In genomic region chr8:70315624-70316510, GRCm38 (mm10) we compare ENCODE assay signal across 8 mouse cellular contexts. TPM values are rescaled to one million over a fixed set of nuclear protein-coding genes. Genes with fewer than 3 reads are reported as not detected.
DNase-seq lines count a peak whose midpoint lies in the region; ATAC-seq and TF ChIP-seq lines count a peak whose summit lies in the region.

Cers1 (plus strand) TSS chr8:70315775.

- peak within 1 kb of the TSS; percentile 80 to 99 for H3K4me3 ChIP-seq in MEL (ENCODE audit: control insufficient read depth in 1 of 2, insufficient read depth in 1 of 2, low read depth in 2 of 2, low read length in 2 of 2)
- H3K4me3 ChIP-seq in forebrain, embryonic 15.5 days, result peak within 1 kb of the TSS; percentile 63
- H3K4me3 ChIP-seq in lung, postnatal 0 days (ENCODE audit: low read depth, low read length), result peak within 1 kb of the TSS; percentile 50

- H3K9me3 ChIP-seq in MEL (replicated peaks; ENCODE audit: insufficient read depth, low read length), result no peaks in the 10 kb centered on the region
- H3K9me3 ChIP-seq in forebrain, embryonic 15.5 days, result no peaks in the 10 kb centered on the region
- H3K9me3 ChIP-seq in lung, postnatal 0 days (ENCODE audit: low read length), result no peaks in the 10 kb centered on the region

- H3K9ac ChIP-seq in MEL (ENCODE audit: control insufficient read depth, low read depth, low read length, poor library complexity, severe bottlenecking), result peak within 1 kb of the TSS; percentile 81
- H3K9ac ChIP-seq in forebrain, embryonic 15.5 days (replicated peaks), result peak within 1 kb of the TSS; percentile 74
- H3K9ac ChIP-seq in lung, postnatal 0 days (replicated peaks; ENCODE audit: low read depth), result no peak within 1 kb of the TSS

- no peaks in the 10 kb centered on the region; a peak in 1 of 4 replicates for H3K36me3 ChIP-seq in MEL (ENCODE audit: control insufficient read depth in 1 of 2, insufficient read depth in 2 of 2, low read length in 2 of 2)
- H3K36me3 ChIP-seq in forebrain, embryonic 15.5 days, result peaks cover 32% of the 10 kb centered on the region
- H3K36me3 ChIP-seq in lung, postnatal 0 days (ENCODE audit: insufficient read depth, low read length), result peaks cover 14% of the 10 kb centered on the region

- WGBS in forebrain, embryonic 15.5 days, result 1% methylated on average over 66 of the region's 66 CpGs
- 2% methylated on average over 52 of the region's 66 CpGs for WGBS in lung, postnatal 0 days

- no peak for TF ChIP-seq CTCF in MEL (IDR thresholded peaks at IDR 0.05 in 2 of 3, conservative IDR thresholded peaks at IDR 0.05 in 1 of 3; ENCODE audit: control insufficient read depth in 1 of 3, insufficient read depth in 1 of 3, low read depth in 2 of 3, low read length in 3 of 3, poor library complexity in 1 of 3, severe bottlenecking in 1 of 3)
- no peak for TF ChIP-seq CTCF in lung, postnatal 0 days (IDR thresholded peaks at IDR 0.05)

- peak in 1 of 2 experiments; percentile 53; a peak in 1 of 4 replicates for TF ChIP-seq POLR2A in MEL (IDR thresholded peaks at IDR 0.05; ENCODE audit: control insufficient read depth in 1 of 2, insufficient read depth in 1 of 2, low read depth in 1 of 2, low read length in 2 of 2, poor library complexity in 1 of 2)

- H3K4me2 ChIP-seq in forebrain, embryonic 15.5 days (replicated peaks), result peak within 1 kb of the TSS; percentile 63
- H3K4me2 ChIP-seq in lung, postnatal 0 days (replicated peaks; ENCODE audit: low read depth, low read length), result peak within 1 kb of the TSS; percentile 79

- peaks cover 2 to 6% of the 10 kb centered on the region in 2 experiments; a peak in 3 of 4 replicates for H3K4me1 ChIP-seq in MEL (ENCODE audit: control insufficient read depth in 1 of 2, insufficient read depth in 2 of 2, low read length in 2 of 2)
- H3K4me1 ChIP-seq in forebrain, embryonic 15.5 days, result peaks cover 32% of the 10 kb centered on the region
- 0 out of 2 replicates have a peak, but pooled peaks cover 4% of the 10 kb centered on the region for H3K4me1 ChIP-seq in lung, postnatal 0 days (ENCODE audit: insufficient read depth, low read depth, low read length)

- DNase-seq in MEL (ENCODE audit: low read depth, low spot score), result peak; percentile 80
- DNase-seq in c-Kit-positive CD71-negative TER-119-negative erythroid progenitor cells, embryonic 14.5 days (ENCODE audit: low read depth), result peak; percentile 32
- DNase-seq in heart, postnatal 25 days (ENCODE audit: low spot score), result peak; percentile 33
- peak; percentile 73 to 77 for DNase-seq in layer of hippocampus, postnatal 25 days (ENCODE audit: extremely low spot score in 1 of 2, low spot score in 1 of 2)
- DNase-seq in lung, postnatal 0 days (ENCODE audit: low spot score), result peak; percentile 71
- DNase-seq in right cerebral cortex, postnatal 10 days (ENCODE audit: low spot score in 2 of 2), result peak; percentile 91 to 92
- DNase-seq in urinary bladder, adult 18-20 months (ENCODE audit: low spot score in 2 of 2), result no peak

- no peak for TF ChIP-seq EP300 in MEL (IDR thresholded peaks at IDR 0.05; ENCODE audit: low read depth in 1 of 2, low read length in 2 of 2)
- TF ChIP-seq EP300 in lung, postnatal 0 days (IDR thresholded peaks at IDR 0.05), result no peak

- H3K27me3 ChIP-seq in MEL (ENCODE audit: control insufficient read depth in 1 of 2, insufficient read depth in 2 of 2, low read length in 2 of 2), result no peaks in the 10 kb centered on the region
- H3K27me3 ChIP-seq in forebrain, embryonic 15.5 days, result no peaks in the 10 kb centered on the region
- H3K27me3 ChIP-seq in lung, postnatal 0 days (replicated peaks; ENCODE audit: insufficient read depth, low read length), result no peaks in the 10 kb centered on the region

- TF ChIP-seq RAD21 in MEL (IDR thresholded peaks at IDR 0.05; ENCODE audit: low read depth, low read length), result no peak

- peaks cover 1% of the 10 kb centered on the region; the same call in 1 of the 2 replicates for H3K79me2 ChIP-seq in MEL (ENCODE audit: control insufficient read depth, insufficient read depth, low read length, poor library complexity)

- peak; percentile 44 for ATAC-seq in forebrain, embryonic 15.5 days (replicated peaks)
- ATAC-seq in lung, postnatal 0 days, result peak; percentile 78

- H3K27ac ChIP-seq in MEL (ENCODE audit: control insufficient read depth, low read depth, low read length), result no peak within 1 kb of the TSS
- peak within 1 kb of the TSS; percentile 89 for H3K27ac ChIP-seq in forebrain, embryonic 15.5 days (replicated peaks)
- H3K27ac ChIP-seq in lung, postnatal 0 days (ENCODE audit: low read length), result no peak within 1 kb of the TSS

- intact Hi-C loops in heart, postnatal 25 days (cut with DNase I), result no loop called here

TF ChIP-seq in MEL, 35 proteins besides CTCF, POLR2A, EP300 and RAD21:
- TF ChIP-seq NRF1 (IDR thresholded peaks at IDR 0.05; ENCODE audit: insufficient read depth, low read depth, low read length, poor library complexity, severe bottlenecking) (peak; percentile 55; the same call in 1 of the 2 replicates), MXI1 (IDR thresholded peaks at IDR 0.05; ENCODE audit: low read depth, low read length) (peak; percentile 77; the same call in 1 of the 2 replicates), BHLHE40 (IDR thresholded peaks at IDR 0.05; ENCODE audit: borderline replicate concordance, low read depth, low read length) (no peak; the same call in 1 of the 2 replicates), ZC3H11A (IDR thresholded peaks at IDR 0.05; ENCODE audit: low read depth, low read length) (no peak), TAL1 (IDR thresholded peaks at IDR 0.05; ENCODE audit: low read length) (no peak), ZMIZ1 (IDR thresholded peaks at IDR 0.05; ENCODE audit: low read depth, low read length) (0 out of 2 replicates have a peak, but pooled peaks have one; percentile 28), KAT2A (conservative IDR thresholded peaks at IDR 0.05; ENCODE audit: low read depth, low read length) (no peak), MYB (IDR thresholded peaks at IDR 0.05; ENCODE audit: low read depth, low read length) (no peak), ETS1 (IDR thresholded peaks at IDR 0.05; ENCODE audit: low read depth, low read length) (0 out of 2 replicates have a peak, but pooled peaks have one; percentile 8), UBTF (IDR thresholded peaks at IDR 0.05; ENCODE audit: borderline replicate concordance, insufficient read depth, low read depth, low read length) (peak; percentile 77; the same call in 1 of the 2 replicates), MAX (IDR thresholded peaks at IDR 0.05; ENCODE audit: low read length) (peak; percentile 31; the same call in 1 of the 2 replicates), HCFC1 (IDR thresholded peaks at IDR 0.05; ENCODE audit: low read depth, low read length) (peak; percentile 15; the same call in 1 of the 2 replicates), USF1 (IDR thresholded peaks at IDR 0.05; ENCODE audit: low read depth, low read length) (peak; percentile 74), SMC3 (IDR thresholded peaks at IDR 0.05; ENCODE audit: low read depth, low read length) (0 out of 2 replicates have a peak, but pooled peaks have one; percentile 9), E2F4 (IDR thresholded peaks at IDR 0.05; ENCODE audit: borderline replicate concordance, low read depth, low read length) (no peak), POLR2AphosphoS2 (IDR thresholded peaks at IDR 0.05; ENCODE audit: low read length) (no peak), USF2 (IDR thresholded peaks at IDR 0.05; ENCODE audit: borderline replicate concordance in 1 of 2, insufficient read depth in 1 of 2, low read depth in 1 of 2, low read length in 2 of 2) (no peak), ZKSCAN1 (IDR thresholded peaks at IDR 0.05; ENCODE audit: low read depth, low read length) (no peak), ELF1 (IDR thresholded peaks at IDR 0.05; ENCODE audit: low read depth, low read length) (0 out of 2 replicates have a peak, but pooled peaks have one; percentile 12), SIN3A (IDR thresholded peaks at IDR 0.05; ENCODE audit: low read length) (peak; percentile 63; the same call in 1 of the 2 replicates), MYC (IDR thresholded peaks at IDR 0.05; ENCODE audit: low read depth, low read length) (no peak), CHD2 (IDR thresholded peaks at IDR 0.05; ENCODE audit: low read length) (peak; percentile 84), NELFE (IDR thresholded peaks at IDR 0.05; ENCODE audit: low read depth, low read length) (peak; percentile 65)

RNA-seq across cellular contexts. Expression of gene Cers1, which starts in this region (rescaled TPM):
- 3.4 and 5.0 TPM in 2 replicates for total RNA-seq in MEL (2012; rRNA removed)
- polyA plus RNA-seq in MEL (2012; ENCODE audit: insufficient read depth in 1 of 2, insufficient read length in 2 of 2, low read depth in 1 of 2, low replicate concordance in 2 of 2, missing spikeins in 1 of 2), result 1 to 10 TPM in 1 of 2 experiments, not detected in 1; 7.7 TPM
- 31.3 and 31.9 TPM in 2 replicates for polyA plus RNA-seq in forebrain, embryonic 15.5 days (2015; fragmentation: Nextera tagmentation; extraction: Ambion mirVana)
- total RNA-seq in heart, postnatal 25 days (2021), result under 1 TPM; 0.31 to 0.39 TPM
- 100 to 1,000 TPM; 117 to 122 TPM for total RNA-seq in layer of hippocampus, postnatal 25 days (2021)
- 0.63 and 1.6 TPM in 2 replicates for polyA plus RNA-seq in lung, postnatal 0 days (2015; fragmentation: Nextera tagmentation; extraction: Ambion mirVana)

Comparison
In these comparisons a context has a peak if more than half of its experiments do, and no peak if none do; other contexts are left out.
1. RNA of gene Cers1 (total RNA-seq): 117 to 122 TPM in layer of hippocampus, postnatal 25 days; 3.4 to 5.0 TPM in MEL and 0.31 to 0.39 TPM in heart, postnatal 25 days; every median in the first group is over 10 times any median in the second.
2. Peak in DNase-seq in heart, postnatal 25 days; RNA of the gene not detected or under 1 TPM.
3. DNase-seq: peak in MEL (single experiment), c-Kit-positive CD71-negative TER-119-negative erythroid progenitor cells, embryonic 14.5 days (single experiment), layer of hippocampus, postnatal 25 days (2 of 2), lung, postnatal 0 days (single experiment) and right cerebral cortex, postnatal 10 days (2 of 2); none in urinary bladder, adult 18-20 months (0 of 2).
4. Peak in every context shown above with its lines, with median percentiles within 50 percentile points of each other: H3K4me3 ChIP-seq.